Mouse (Mus musculus): ENCODE results near the gene Adck1.

GRCm38 (mm10) chr12:88475833-88476232 is 115.5 kb downstream of the Adck1 start:
- no peak for TF ChIP-seq CTCF (IDR thresholded peaks at IDR 0.05; ENCODE audit: extremely low read depth, insufficient read length, insufficient replicate concordance, low read depth, low read length)
- no peak for TF ChIP-seq POLR2A (IDR thresholded peaks at IDR 0.05; ENCODE audit: low read depth, low read length)

Data from small intestine, adult 2 months (tissue).